Mouse (Mus musculus) megakaryocyte, embryonic 14.5 days (primary cell): Measurements from ENCODE around the gene Fpr-rs3. TPM values are rescaled to one million over a fixed set of nuclear protein-coding genes. Genes with fewer than 3 reads are reported as not detected.

Source experiments
- H3K27me3 ChIP-seq: replicated peaks from 2 replicates; pipeline ENCODE3; 2012; ENCODE audit warnings: inconsistent platforms
- H3K36me3 ChIP-seq: replicated peaks from 2 replicates; pipeline ENCODE3; 2012; ENCODE audit warnings: low read length, inconsistent platforms, mixed read lengths
- H3K4me1 ChIP-seq: 2 replicates; pipeline ENCODE4 v1.6.1; 2012; ENCODE audit warnings: inconsistent platforms
- H3K4me3 ChIP-seq: replicated peaks from 2 replicates; pipeline ENCODE3; 2012; ENCODE audit warnings: moderate library complexity, mild to moderate bottlenecking, inconsistent platforms
- H3K9me3 ChIP-seq: 2 replicates; pipeline ENCODE4 v1.6.1; 2012; ENCODE audit warnings: inconsistent platforms
- FLI1 ChIP-seq: IDR thresholded peaks from 2 replicates; pipeline ENCODE4 v1.6.1; 2012; ENCODE audit warnings: low read length, inconsistent platforms, mixed read lengths
- GATA1 ChIP-seq: IDR thresholded peaks from 3 replicates; pipeline ENCODE4 v1.6.1; 2012; ENCODE audit warnings: mixed read lengths, low read length, inconsistent platforms, borderline replicate concordance
- polyA plus RNA-seq: library from polyadenylated mRNA; stranded (reverse); fragments of >175 nt; gene quantifications from 2 replicates; pipeline ENCODE4 v1.2.3, GENCODE M21; 2012; ENCODE audit warnings: low replicate concordance; ENCODE audit not compliant: insufficient read depth

The Fpr-rs3 gene
- polyA plus RNA-seq, result not detected in 2 replicates

GRCm38 (mm10) chr17:20624777-20625176, at the start of gene Fpr-rs3:
Gene Fpr-rs3 (minus strand): TSS chr17:20624877.
- Histone ChIP-seq H3K4me1 (no peaks in the 10 kb centered on the region), H3K27me3 (no peaks in the 10 kb centered on the region)
- TF ChIP-seq GATA1, result no peak
- no peak for TF ChIP-seq FLI1

GRCm38 (mm10) chr17:20596323-20596722, 28.4 kb downstream of the Fpr-rs3 start, which contains the start of gene Vmn2r110:
Gene Vmn2r110 (minus strand): TSS chr17:20596423.
- H3K4me1 ChIP-seq, result no peaks in the 10 kb centered on the region
- H3K36me3 ChIP-seq, result no peaks in the 10 kb centered on the region

More at GRCm38 (mm10) chr17:20624777-20625176, at the start of gene Fpr-rs3:
- H3K4me3 ChIP-seq, result no peak within 1 kb of the TSS
- peaks cover 3% of the 10 kb centered on the region; the same call in 1 of the 2 replicates for H3K9me3 ChIP-seq
- H3K36me3 ChIP-seq, result no peaks in the 10 kb centered on the region

More at GRCm38 (mm10) chr17:20596323-20596722, 28.4 kb downstream of the Fpr-rs3 start, which contains the start of gene Vmn2r110:
- TF ChIP-seq GATA1 (no peak), FLI1 (no peak)
- 0 out of 2 replicates have a peak, but pooled peaks cover 1% of the 10 kb centered on the region for H3K9me3 ChIP-seq
- H3K27me3 ChIP-seq, result no peaks in the 10 kb centered on the region
- no peak within 1 kb of the TSS for H3K4me3 ChIP-seq

Other genes with a start within 250 kb of the Fpr-rs3 start
- not detected in 2 replicates for gene Vmn1r224, start 210.7 kb downstream of the Fpr-rs3 start, polyA plus RNA-seq
- gene Vmn2r108, start 143.5 kb downstream of the Fpr-rs3 start, polyA plus RNA-seq, result not detected in 2 replicates
- not detected in 2 replicates for gene Vmn1r225, start 126.7 kb downstream of the Fpr-rs3 start, polyA plus RNA-seq
- gene Vmn2r109, start 60.1 kb downstream of the Fpr-rs3 start, polyA plus RNA-seq, result not detected in 2 replicates
- gene Vmn2r110, start 28.5 kb downstream of the Fpr-rs3 start, polyA plus RNA-seq, result 0.02 TPM in 1 of 2 replicates, not detected in the other
- not detected in 2 replicates for gene Vmn1r226, start 58.0 kb upstream of the Fpr-rs3 start, polyA plus RNA-seq
- gene Vmn1r227, start 105.0 kb upstream of the Fpr-rs3 start, polyA plus RNA-seq, result not detected in 2 replicates
- not detected in 2 replicates for gene Vmn1r228, start 161.3 kb upstream of the Fpr-rs3 start, polyA plus RNA-seq
- not detected in 2 replicates for gene Vmn1r229, start 186.7 kb upstream of the Fpr-rs3 start, polyA plus RNA-seq
- gene Vmn1r230, start 215.6 kb upstream of the Fpr-rs3 start, polyA plus RNA-seq, result not detected in 2 replicates